Mouse (Mus musculus): ENCODE measurements at regions not wholly inside any gene's neighbourhood (a gene's known extent, or its start where the extent isn't known, plus 50 kb on each side); places are given as distances from the start of the nearest gene placed in this dataset.

DNA sequence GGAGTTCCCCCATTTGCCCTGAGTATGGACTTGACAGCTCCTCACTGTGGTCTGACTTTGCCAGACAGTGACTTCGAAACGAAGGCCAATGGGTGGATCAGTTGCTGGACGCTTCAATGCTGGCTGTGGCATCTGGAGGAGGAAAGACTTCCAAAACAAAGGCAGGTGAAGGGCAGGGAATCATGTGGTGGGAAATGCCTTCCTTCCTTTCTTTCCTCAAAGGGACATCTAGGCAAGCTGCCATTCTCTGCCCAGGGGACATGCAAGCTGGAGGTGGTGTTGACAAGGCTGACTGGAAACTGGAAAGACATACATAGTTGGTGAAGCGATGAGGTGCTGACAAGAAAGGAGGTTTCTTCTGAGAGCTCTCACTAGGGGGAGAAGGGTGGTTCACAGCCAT, 74.5 kb upstream of the Serp2 start:
- no peak for DNase-seq (ENCODE audit: low spot score)

DNA sequence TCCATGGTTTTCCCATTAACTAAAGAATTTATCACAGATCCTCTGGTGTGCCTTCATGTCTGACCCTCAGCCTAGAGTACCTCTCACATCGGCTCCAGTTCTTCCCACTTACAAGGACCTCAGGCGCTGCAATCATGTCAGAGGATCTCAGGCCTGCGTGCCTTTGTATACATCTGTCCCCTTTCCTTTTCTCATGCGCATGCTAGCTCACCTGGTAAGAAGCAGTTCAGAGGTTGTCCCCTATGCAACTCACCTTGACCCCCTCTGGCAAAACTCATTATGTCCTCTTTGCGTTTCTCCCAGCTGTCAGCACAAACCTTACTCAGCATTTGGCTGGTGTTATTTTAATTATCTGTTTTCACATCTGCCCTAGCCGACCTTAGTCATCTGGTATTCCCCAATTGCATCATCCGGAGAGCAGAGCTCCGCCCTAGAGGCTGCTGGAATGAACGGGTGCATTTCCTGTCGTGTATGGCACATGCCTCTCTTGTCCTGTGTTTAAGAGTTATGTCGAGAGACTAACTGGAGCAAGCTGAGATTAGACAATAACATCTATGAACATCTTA, 73.3 kb upstream of the Serp2 start:
- no peak for DNase-seq (ENCODE audit: low spot score)

DNA sequence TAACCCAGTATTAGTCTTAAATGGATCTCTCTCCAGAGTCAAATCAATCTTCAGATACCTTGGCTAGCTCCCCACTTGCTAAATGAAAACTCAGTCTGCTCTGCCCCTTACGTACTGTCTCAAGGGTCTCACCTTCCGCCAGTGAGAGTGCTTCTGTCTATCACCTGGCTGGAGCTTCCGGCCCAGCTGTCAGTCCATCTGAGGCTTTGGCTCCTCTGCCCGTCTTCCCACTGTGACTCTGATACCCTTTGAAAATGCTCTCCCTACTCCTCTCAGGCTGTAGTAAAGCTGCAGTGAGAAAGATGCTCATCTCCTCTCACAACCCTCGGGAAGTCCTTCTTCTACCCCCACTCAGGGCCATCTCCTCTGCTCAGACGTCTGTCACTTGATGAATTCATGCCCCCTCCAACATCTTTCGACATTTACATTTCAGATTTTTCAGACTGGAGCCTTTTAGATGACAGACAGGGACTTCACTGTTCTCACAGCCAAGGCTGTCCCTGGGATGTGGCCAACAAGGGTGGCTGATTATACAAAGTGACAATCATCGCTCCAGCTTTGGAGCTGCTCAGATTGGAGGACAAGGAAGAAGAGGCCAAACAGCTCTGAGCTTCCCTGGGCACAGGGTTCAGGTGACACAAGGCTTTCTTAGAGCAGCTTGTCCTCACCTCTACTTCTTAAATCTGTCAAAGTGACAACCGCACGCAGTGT, 71.6 kb upstream of the Serp2 start:
- peak; percentile 71 for DNase-seq (ENCODE audit: low spot score)

DNA sequence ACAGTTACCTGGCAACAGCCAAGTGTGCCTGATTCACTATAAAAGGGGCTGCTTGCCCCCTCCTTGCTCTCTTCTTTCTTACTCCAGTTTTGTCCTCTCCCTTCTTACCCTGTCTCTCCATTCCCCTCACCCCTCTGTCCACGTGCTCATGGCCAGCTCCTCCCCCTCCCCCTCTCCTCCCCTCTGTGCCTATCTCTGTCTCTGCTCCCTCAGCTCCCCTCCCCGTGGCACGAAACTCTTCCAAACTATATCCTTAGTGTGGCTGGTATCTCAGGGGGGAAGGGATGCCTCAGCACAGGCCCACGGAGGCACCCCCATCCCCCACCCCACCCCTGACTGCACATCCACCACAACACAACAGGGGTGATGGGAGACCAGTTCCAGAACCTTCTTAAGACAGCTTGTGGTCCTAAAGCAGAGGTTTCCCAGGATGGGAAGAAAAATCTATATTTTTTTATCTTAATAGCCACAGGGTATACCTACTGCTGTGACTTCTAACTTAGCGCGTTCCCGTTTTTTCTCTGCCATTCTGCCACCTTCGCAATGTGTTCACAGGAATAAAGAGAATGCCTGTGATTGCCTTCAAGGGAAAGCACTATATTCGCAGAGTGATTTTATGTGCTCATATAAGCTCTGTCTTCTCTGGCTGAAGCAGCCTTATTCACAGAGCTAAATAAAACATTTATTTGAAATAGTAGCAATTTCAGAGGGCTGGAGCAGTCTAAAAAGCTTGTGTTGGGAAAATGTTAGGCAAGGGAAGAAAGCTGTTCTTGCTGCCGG, 69.1 kb upstream of the Serp2 start:
- no peak for DNase-seq (ENCODE audit: low spot score)

DNA sequence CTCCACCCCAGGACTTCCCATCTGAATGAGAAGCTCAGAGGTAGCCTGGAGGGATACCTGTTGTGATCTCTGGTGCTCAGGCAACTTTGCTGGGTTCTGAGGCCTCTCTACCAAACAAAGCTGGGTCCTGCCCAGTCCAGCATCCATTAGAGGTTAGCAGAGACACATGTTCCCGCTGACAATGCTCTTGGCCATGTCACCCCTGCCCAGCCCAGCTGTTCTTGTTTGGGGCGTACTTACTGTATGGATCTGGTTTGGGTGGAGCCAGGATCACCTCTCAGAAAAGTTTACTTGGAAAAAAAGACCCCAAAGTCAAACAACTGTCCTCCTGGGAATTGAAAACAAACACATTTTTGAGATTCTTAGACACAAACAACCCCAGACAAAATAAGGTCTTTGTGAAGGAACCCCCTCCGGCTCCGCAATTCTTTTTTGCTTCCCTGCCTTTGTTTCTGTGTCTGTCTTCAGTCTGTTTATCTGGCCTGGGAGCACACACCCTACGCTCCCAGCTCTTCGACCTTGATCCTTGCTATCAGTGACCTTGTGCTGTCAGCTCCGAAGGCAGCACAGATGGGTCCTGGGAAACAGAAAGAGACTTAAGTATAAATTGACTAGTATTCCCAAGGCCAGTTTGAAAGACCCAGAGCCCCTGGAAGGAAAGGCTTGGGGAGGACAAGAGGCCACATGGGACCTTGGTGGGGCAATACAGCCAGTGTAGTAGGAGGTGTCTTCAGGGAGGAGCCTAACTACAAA, 68.1 kb upstream of the Serp2 start:
- no peak for DNase-seq (ENCODE audit: low spot score)

DNA sequence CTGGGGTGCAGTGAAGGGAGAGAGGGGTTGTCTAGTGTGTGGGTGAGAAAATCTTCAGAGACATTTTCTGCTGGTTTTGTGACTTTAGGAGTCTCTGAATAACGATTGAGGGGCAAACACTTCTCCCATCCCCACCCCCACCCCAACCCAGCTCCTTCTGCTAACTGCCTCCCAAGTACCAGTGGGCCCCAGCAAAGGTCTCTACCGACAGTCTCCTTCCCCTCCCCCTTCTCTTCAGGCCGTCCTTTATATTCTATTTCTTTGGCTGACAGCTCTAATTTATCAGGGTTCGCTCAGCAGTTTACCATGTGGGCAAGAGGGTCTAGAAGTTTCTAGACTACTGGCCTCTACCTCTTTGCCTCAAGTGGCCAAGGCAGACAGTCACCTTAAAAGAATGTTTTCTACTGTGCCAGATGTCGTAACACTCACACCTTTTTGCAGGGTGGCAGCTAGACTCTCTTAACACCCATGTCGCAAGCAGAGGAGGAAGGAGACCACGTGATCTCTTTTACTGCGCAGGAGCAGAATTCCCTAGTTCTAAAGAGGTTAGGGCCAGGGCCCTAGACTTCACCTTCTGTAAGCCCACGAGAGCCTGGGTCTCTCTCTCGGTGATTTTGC, 66.8 kb upstream of the Serp2 start:
- DNase-seq (ENCODE audit: low spot score), result no peak

DNA sequence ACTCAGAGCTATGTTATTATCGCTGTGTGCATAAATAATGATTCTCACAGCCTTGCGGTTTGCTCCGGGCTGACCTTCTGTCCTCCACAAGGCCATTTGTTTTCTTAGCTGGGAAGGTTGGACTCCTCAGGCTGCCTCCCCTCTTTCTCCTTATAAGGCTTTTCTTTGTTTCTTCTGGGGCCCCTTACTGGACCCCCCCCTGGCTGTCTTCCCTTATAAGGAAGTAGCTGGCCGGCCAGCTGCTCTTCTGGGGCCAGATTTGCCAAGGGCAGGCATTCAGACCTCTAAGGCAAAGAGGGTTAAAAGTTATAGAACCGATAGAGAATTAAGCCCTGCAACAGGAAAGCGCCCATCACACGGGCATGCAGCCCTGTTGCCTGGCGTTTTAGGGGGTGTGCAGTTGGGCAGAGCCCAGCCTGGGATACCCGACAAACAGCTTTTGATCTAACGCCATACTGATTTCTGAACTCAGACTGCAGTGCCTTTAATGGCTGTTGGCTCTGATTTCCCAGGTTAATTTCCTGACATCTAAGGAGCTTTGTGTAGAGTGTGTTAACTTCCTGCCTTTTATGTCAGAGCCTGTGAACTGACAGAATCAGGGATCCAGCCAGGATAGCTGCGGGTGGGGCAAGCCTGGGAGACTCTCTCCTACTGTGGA, 66.1 kb upstream of the Serp2 start:
- DNase-seq (ENCODE audit: low spot score), result no peak

DNA sequence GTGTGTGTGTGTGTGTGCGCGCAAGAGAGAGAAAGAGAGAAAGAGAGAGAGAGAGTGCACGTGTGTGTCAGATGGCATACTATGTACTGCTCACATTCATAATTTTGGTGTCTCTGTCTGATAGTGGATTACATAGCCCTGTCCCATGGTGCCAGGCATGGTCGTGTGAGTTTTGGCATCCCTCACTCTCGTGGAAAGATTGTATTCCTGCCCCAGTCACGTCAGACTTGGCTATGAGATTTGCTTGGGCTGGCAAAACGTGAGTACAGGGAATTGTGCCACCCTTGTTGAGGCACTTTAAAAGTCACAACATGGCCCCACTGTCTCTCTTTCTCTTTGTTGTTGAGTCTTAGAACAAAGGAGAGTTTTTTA, 62.3 kb upstream of the Serp2 start:
- no peak for DNase-seq (ENCODE audit: low spot score)

DNA sequence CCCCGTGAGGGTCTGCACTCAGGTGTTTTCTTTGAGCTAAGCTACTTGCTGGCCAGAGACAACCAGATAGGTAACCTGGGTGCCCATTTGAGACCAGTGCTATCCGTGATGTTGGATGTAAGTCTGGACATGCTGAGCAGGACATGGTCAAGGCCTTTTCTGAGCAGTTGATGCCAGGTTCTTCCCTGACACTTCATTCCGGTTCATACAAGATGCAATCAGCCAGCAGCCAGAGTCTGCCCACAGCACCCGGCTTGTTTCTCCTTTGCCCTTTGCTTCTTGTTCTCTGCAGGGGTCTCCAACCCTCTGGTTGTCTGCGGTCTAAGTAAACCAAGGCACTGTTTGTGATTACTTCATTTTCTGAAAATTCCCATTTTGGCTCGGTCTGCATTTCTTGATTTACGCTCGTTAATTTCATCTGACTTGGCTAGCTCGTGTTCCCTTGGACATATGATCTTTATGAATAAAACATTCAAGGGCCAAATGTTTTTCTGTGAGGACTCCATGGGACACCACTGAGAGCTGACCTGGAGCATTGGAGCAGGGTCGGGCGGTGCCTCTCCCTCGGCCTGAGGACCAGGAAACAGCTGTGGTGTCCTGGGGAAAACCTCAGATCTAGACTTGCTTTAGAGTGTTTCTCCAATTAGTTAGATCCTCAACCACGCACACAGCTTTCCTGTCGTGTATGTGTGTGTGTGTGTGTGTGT, 61.8 kb upstream of the Serp2 start:
- DNase-seq (ENCODE audit: low spot score), result no peak

DNA sequence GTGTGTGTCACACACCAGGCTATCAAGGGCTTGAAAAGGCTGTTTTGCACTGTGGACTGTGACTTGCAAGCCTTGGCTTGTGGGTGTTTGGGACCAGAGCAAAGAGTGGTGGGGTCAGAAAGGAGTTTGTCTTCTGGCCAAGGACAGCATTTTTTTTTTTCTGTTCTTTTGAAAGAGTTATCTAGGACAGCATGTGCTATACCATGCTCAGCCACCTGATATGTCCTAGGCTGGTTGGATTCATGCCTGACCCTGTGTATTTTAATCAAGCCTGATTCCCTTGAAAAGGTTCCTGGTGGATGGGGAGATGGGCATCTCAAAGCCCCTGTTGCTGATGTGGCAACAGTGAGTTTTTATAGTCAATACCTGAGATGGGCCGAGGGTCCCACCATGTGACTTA, 61.2 kb upstream of the Serp2 start:
- DNase-seq (ENCODE audit: low spot score), result no peak

DNA sequence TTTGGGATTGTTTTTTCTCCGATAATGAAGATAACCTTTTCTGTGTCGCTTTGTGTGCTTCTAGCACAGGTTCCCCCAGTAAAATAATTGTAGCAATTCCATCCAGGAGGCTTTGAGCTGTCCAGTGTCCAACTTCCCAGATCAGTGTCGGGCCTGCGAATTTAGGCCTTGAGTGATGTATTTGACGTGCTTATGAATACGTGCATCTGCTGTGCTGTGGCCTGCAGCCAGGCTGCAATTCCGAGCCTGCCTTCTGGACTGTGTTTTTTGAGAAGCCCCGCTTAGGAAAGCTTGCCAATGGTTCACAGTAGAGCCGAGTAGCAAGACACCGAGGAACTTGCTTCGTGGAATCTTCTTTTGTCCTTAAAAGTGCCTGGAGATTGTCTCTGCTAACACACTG, 60.8 kb upstream of the Serp2 start:
- DNase-seq (ENCODE audit: low spot score), result peak; percentile 24

DNA sequence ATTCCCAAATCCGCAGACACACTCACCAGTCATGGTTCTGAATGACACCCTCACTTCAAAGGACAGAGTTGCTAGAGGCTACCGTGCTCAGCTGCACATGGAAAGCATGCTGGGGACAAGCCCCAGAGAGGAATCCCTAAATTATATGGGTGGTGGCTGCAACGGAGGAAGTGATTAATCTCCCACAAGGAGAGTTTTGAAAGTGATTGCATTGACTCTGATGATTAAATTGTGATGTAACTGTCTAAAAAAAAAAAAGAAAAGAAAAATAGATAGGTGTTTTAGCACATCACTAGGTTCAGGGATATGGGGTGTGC, 59.6 kb upstream of the Serp2 start:
- no peak for DNase-seq (ENCODE audit: low spot score)

DNA sequence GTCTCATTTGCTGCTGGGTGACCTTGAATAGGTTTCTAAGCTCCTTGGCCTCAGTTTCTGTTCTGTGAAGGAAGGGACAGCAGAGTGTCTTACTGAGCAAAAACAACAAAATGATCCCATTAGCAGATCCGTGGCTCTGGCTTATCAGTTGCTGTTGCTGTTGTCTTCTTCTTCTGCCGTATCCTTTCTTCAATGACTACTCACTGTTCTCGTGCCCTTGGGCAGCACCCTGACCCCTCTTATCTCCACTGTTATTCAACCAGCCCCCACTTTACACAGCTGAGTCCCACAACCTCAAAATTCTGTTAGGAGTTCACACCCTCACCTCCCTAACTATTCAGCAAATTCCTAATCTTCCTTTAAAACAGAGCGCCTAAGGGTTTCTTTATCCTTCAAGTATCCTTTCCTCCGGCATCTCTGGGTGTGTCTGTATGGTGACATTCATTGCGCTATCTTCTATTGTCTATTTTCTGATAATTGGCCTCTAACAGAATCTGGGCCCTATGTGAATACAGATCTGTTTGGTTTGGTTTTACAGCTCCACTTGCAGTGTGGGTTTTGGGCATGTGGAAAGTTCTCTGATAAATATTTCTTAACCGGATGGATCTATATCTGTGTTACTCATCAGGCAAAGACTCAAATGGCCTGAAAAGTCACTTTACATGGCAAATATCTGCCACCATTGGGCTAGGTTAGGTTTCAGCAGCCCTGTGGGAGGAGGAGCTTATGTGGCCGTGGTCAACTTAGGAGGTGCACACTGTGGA, 59.1 kb upstream of the Serp2 start:
- DNase-seq (ENCODE audit: low spot score), result no peak

DNA sequence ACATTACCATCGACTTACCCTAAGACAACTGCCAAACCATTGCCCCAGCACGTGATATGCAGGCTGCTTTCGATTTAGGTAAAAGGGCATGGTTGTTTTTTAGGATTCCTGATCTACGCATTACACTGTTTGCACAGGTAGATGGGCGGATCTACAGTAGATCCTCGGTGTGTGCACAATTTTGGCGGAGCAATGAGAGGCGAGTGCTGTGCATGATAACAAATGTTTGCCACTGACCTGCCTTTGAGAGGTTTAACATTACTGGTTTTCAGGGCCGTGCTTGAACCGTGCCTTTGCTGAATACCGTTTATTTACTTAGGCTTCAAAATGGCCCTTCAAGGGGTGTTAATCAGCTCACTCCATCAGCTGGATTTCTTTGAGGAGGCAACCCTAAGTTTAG, 58.5 kb upstream of the Serp2 start:
- no peak for DNase-seq (ENCODE audit: low spot score)

DNA sequence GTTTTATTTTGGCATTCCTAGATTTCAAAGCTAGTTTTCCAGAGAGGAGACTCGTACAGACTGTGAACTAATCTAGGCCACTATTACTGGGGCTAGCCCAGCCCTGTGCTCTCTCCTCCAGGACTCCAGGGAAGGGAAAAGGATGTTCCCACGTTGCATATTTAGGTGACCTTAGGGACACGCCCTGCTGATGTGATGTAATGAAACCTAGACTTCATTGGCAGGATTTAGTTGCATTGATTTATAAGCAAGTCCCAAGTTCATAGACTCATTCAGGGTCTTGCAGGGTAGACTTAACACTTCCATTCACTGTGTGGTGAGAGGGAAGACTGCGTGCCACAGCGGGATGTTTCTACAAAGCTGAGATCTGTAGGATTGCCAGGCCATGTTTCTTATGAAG, 58.0 kb upstream of the Serp2 start:
- DNase-seq (ENCODE audit: low spot score), result no peak

DNA sequence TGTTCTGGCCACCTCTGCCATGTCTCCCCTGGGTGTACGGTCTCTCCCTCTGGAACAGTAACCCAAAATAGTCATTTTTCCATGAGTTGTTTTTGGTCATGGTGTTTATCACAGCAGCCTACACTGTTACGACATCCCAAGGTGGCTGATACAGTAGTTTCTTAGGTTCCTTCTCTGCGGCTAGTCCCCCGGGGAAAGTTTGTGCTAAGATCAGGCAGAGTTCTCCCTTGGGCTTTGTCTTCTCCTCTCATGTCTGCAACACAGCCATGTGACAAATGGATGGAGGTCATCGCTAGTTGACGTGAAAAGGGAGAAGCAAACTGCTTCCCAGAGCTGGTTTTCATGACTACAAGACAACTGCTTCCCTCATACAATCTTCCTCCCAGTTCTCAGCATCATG, 56.9 kb upstream of the Serp2 start:
- DNase-seq (ENCODE audit: low spot score), result no peak

DNA sequence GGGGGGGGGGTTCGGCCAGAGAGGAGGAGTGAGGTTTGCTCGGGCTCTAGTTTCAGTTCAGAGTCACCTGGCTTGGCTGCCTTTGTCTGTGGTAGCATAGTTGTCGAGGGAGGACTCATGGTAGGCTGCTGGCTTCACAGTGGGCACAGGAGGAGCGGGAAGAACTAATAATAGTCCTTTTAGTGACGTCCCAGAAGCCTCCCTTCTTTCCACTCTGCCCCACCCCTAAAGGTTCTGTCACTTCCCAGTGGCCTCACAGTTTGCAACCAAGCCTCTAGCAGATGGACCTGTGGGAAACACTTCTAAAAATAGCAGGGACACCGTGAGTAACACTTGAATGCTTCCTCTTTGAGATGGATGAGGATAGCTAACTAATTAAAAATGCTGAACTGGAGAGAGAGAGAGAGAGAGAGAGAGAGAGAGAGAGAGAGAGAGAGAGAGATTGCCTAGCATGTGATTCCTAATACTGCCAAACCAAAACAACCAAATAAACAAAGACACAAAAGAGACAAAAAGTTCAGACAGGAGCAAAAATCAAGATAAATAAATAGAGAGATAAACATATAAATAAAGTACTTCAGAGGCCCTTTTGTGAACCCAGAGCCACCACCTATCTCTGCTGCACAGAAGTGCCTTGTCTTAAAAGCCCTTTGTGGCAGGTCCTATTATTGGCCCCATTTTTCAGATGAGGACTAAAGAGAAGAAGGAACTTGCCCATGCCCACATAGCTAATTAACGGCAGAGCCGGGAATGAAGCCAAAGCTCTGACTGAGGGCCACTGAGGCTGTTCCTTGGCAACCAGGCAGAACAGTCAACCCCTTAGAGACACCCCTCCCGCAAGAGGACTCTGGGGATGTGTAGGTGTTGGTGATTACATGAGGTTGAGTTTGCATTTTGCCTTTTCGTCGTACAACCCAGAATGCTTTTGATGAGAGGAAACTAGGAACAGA, 54.0 kb upstream of the Serp2 start:
- DNase-seq (ENCODE audit: low spot score), result peak; percentile 71

Measured in layer of hippocampus, adult 11-12 months (tissue).